Mouse (Mus musculus): ENCODE measurements around the gene Atad2b.
"Not testable (repeated sequence)": the region's sequence is repeated elsewhere in the genome, so short reads cannot be mapped to it uniquely, and the experiment has no call there.

Gene Atad2b

DNA sequence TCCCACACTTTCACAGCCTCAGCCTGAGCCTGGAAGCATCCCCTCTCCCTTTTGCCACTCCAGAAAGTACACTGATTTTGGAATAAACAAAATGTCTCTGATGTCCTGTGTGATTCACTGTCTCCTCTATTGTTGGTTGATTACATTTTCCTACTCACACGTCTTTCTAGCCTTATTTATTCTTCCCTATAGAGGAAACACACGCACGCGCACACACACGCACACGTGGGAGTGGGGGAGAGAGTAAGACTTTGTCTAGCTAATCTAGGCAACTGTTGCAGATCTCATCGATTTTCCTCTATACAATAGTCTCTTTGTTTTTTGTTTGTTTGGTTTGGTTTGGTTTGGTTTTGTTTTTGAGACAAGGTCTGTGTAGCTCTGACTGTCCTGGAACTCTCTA is 8.8 kb upstream of the Atad2b start:
- in situ Hi-C loops (cut with MboI; ENCODE audit: low sequenced_read_pairs): no loop called here

DNA sequence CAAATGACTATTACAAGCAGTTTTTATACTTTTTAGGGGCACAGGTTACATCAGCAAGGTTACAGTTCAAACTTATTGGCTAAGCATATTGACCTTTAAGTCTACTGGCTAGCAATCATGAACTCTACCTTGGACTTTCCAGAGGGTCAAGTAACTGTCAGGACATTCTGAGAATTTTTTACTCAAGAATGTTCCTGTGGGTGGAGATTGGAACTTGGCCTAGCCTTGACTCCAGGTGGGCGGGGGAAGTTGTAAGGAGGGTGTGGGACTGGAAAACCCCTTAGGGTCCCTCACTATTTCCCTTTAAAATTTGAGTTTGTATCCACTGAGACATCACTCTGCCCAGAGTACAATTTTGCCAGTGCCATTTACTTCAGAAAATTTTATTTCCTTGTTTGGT is 6.7 kb upstream of the Atad2b start:
- in situ Hi-C loops (cut with MboI; ENCODE audit: low sequenced_read_pairs): not testable (repeated sequence)

DNA sequence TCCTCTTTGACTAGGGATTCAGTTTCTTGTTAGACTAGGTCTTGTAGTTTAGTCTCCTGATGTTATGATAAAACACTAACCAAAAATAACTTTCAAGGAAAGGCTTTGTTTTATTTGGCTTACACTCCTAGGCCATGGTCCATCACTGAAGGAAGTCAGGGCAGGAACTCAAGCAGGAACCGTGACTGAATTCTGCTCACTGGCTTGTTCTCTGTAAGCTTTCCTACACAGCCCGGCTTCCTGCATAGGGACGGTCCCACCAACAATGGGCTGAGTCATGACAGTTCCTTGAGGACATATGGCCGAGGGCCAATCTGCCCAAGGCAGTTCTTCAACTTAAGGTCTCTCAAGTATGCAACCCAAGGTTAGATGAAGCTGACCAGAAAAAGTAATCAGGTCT is 5.4 kb upstream of the Atad2b start:
- in situ Hi-C loops (cut with MboI; ENCODE audit: low sequenced_read_pairs): no loop called here

DNA sequence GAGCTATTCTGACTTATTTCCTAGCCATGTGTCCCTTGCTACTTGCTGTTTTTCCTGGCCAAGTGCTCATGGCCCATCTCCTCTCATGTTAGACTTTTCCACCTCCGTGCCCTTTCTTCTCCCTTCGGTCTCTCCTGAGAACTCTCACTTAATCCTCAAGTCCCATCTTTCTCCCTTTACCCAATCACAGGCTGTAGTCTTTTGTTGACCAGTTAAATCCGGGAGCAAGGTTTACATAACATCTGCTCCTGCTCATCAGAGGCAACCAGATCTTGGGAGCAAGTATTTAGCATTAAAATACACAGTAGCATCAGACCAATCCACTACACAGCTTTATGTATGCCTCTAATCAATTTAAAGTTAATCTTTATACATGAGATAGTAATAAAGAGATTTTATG is 2.7 kb upstream of the Atad2b start:
- in situ Hi-C loops (cut with MboI; ENCODE audit: low sequenced_read_pairs): no loop called here

DNA sequence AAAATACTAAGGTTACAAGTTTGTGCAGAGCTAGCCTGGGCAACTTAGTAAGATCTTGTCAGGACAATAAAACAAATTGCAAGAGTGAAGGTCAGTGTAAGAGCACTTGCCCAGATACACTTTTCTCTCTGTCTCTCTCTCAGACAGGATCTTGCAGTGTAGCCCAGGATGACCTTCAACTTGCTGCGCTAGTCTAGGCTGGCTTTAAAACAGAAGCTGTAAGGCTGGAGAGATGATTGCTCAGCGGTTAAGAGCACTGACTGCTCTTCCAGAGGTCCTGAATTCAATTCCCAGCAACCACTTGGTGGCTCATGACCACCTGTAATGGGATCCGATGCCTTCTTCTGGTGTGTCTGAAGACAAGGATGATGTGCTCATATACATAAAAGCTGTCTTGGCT is 2.2 kb upstream of the Atad2b start:
- in situ Hi-C loops (cut with MboI; ENCODE audit: low sequenced_read_pairs): no loop called here

DNA sequence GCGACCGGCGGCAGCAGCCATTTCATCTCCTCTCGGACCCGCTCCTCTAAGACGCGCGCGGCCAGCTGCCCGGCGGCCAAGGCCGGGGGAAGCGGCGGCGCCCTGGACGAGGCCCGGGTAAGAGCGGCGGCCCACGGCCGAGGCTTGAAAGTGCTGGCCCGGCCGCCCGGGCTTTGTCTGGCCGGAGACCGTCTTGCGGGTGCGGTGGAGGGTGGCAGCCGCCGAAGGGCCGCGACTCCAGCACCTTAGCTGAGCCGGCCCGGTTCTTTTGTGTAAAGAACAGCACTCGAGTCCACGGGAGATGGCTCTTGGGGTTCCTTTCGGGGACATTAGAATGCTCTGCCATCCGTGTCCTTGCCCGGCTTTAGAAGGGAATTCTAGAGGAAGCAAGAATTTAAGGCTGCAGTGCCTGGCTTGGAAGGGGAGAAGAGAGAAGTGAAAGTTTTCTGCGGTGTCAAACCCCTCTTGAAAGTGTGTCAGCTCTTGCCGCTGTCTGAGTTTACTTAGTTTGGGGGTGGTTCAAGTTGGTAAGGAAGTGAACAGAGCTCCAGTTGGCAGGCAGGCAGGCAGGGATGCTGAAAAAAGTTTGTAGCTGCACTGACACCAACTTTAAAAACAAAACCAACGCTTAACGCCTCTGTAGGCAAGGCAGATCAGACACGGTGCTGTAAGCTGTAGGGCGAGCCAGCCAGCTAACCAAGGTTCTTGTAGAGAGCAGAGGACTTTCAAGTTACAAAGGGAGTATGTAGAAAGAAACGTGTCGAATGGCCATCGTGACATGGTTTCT is 845 bp downstream of the Atad2b start:
- in situ Hi-C loops (cut with MboI; ENCODE audit: low sequenced_read_pairs): no loop called here

DNA sequence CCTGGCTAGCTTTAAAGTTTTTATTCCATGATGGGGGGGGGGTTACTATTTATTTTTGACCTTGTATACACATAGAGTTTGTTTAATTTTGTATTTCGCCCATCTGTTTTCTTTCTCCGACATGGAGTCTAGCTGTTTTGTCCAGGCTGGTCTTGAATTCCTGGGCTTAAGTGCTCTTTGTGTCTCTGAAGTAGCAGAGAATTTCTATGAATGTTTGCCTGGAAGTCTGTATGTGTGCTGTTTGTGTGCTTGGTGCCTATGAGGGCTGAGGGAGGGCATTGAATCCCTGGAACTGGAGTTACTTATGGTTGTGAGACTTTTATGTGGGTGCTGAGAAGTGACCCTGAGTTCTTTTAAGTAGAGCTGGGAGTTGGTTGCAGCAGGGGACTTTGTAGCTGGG is 11.0 kb downstream of the Atad2b start:
- in situ Hi-C loops (cut with MboI; ENCODE audit: low sequenced_read_pairs): no loop called here

DNA sequence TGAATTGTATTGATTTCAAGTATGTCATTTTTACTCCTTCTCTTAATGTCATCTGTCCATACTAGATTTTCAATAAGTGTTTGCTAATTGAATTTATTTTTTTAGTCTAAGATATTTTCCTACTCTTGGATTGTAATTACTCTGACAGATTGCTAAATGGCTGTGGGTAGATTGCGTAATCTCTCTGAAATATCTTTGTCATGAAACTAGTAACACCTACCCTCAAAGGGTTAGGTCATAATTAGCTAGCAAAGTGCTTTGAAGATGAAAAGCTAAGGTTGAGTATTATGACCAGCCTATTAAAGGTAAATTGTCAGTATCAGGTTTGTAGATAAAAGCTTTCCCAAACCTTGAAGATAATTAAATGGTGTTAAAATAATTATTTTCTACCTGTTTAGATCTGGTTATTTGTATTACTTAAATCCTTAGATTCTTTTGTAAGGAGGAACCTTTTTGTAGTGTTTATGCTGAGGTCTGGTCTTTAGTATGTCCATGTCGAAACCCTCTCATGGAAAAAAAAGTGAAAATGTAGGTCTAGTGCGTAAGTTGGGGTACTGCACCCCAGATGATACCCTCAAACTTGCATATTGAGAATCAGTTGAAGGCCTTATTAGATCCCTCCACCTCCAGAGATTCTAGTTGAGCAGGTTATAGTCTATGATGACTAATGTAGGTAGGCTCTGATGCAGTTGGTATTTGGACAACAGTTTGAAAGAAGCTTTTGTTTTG is 13.8 kb downstream of the Atad2b start:
- in situ Hi-C loops (cut with MboI; ENCODE audit: low sequenced_read_pairs): no loop called here

DNA sequence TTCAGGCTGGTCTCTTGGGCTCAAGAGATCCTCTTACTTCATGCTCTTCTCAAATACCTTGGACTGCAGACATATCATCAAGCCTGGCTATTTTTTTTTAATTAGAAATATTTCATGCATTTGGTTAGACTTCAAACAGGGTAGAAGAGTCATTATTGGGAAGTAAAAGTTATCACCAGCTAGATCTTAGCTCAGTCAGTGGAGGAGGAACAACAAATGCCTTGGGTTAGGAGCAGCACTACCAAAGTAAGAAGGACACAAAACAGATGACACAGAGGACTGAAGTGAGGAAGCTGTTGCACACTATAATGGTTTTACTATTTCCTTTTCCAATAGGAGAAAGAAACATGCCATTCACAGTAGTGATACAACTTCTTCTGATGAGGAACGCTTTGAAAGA is 35.1 kb downstream of the Atad2b start:
- in situ Hi-C loops (cut with MboI; ENCODE audit: low sequenced_read_pairs): no loop called here

DNA sequence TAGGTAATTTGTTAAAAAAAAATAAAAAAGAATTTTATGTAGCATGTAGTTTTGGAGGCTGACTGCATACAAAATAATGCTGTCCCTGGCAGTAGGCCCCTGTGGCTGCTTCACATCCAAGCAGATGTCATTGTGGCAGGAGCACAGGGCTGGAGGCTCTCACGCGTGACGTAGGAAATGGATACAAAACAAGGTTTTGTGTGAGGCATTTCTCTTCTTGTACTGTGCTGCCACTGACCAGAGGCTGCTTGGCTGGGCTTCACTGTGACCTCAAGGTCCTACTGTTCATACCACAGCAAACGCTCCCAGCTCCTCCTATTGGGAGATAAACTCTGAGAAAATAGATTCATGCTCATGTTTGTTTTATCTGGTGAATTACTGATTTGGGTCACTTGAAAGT is 36.0 kb downstream of the Atad2b start:
- in situ Hi-C loops (cut with MboI; ENCODE audit: low sequenced_read_pairs): no loop called here

DNA sequence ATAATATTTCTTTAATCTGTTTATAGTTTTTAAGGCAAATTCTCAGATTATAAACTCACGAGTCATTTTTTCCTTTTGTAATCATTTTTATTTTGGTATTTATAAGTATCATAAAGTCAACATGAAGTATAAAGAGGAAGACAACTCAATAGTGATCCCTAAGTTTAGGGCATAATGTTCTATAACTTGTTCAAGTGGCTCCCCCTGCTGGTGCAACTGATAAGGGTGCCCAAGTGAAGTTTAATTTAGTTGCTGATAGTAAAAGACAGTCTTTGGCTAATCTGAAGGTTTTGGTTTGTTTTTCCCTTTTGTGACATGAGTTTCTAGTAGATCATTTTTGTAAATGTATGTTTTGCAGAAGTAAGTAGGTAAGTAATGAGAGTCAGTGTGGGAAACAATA is 55.8 kb downstream of the Atad2b start:
- in situ Hi-C loops (cut with MboI; ENCODE audit: low sequenced_read_pairs): no loop called here

DNA sequence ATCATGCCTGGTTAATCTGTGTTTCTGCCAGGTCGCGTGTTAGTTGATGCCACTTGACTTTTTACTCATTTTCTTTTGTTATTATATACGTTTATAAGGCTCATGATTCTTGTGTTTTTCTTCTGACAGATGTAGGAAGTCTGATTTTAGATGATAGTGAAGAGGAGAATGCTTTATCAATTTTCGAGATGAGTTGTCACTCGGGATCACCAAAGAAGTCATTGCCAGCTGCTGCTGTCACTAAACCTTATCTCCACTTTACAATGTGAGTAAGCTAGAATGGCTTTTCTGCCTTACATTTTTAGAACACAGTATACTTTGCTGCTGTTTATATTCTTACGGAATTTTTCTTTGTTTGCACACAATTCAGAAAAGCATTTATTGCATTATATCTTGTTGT is 61.2 kb downstream of the Atad2b start:
- in situ Hi-C loops (cut with MboI; ENCODE audit: low sequenced_read_pairs): no loop called here

DNA sequence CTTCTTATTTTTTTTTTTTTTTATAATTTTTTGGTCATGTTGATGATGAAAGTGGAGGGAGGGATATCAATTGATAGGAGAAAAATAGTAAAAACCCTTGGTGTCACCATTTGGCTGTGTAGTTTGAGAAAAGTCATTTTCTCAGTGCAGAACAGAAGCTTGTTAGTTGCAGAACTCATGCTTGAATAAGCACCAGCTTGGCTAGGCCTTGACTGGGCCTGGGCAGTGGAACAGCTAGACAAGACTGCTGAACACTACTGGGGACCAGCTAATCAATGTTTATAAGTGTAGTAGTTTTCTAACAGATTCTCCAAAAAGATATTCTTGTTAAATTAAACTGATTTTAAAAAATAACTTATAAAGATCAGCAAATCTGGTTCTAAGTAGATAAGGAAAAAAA is 79.8 kb downstream of the Atad2b start:
- in situ Hi-C loops (cut with MboI; ENCODE audit: low sequenced_read_pairs): no loop called here

DNA sequence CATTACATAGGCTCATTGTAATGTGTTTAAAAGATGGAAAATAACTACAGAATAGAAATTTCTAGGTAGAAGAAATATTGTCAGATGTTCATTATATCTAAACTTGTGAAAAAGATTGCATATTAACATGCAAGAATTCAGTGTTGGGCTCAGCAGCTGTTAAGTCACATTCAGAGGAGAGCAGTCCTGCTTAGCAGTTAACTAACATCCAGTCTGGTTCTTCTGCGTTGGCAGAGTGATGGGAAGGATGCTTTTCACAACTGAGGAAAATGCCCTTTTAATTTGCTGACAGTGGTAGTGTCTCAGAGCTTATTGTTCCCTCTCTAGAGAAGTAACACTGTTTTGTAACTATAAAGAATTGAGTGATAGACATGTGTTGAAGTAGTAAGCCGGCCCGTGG is 88.2 kb downstream of the Atad2b start:
- in situ Hi-C loops (cut with MboI; ENCODE audit: low sequenced_read_pairs): no loop called here

DNA sequence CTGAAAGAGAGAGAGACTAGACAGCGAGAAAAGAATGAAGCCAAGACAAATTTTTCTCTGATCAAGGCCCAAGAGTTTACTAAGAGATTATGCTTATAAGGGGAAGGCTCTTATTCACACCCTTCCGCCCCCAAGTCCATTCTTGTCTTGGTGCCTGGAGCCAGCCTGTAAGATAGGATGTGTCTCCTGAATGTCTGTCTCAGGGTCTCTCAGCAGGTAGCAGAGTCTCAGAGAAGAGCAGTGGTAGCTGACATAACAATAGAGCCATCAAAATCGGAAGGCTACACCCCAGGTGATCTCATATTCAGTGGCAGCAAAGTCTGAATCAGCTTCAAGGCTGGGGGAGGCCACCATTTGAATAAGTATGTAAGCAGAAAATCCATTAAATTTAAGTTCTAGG is 88.6 kb downstream of the Atad2b start:
- in situ Hi-C loops (cut with MboI; ENCODE audit: low sequenced_read_pairs): not testable (repeated sequence)

DNA sequence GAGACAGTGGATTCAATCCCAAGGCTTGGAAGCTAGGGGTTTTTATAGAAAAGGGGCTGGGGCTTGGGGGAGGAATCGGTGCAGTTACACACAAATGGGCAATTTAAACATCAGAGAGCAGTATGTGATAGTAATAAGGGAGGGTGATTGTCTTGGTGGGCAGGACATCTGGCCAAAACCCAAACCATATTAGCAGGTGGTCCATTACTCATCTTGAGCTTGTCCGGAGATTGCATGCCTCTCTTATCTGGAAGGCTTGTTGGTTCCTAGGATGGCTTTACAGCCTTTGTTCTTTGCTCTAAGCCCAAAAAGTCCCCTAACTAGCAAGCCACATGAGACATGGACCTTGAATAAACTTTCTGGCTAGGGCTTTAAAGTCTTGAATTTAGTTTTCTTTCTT is 91.5 kb downstream of the Atad2b start:
- in situ Hi-C loops (cut with MboI; ENCODE audit: low sequenced_read_pairs): not testable (repeated sequence)

DNA sequence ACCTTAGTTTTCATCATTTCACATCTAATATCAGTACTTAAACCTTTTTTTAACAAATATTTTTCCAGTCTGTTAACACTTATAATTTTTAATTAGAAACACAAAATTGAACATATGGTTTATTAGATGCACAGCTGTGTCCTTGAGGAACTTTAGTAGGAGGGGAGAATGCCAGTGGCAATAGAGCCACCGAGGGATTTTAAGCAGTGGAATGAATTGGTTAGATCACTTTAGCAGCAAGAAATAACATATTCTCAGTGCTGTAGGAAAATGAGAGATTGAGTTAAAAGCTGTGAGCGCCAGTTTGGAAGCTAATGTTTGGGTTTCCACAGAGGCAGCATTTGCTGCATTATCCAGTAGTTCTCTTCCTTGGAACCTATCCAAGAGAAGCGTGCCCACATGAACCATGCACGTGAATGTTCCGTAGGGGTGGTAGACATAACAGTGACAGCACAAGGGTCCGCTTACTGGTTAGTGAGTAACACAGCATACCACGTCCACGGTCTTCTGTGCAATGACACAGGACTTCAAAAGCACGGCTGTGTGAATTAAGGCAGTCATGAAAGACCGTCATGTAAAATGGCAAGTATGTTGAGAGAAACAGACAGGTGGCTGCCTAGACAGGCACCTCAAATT is 108.2 kb downstream of the Atad2b start:
- in situ Hi-C loops (cut with MboI; ENCODE audit: low sequenced_read_pairs): no loop called here

DNA sequence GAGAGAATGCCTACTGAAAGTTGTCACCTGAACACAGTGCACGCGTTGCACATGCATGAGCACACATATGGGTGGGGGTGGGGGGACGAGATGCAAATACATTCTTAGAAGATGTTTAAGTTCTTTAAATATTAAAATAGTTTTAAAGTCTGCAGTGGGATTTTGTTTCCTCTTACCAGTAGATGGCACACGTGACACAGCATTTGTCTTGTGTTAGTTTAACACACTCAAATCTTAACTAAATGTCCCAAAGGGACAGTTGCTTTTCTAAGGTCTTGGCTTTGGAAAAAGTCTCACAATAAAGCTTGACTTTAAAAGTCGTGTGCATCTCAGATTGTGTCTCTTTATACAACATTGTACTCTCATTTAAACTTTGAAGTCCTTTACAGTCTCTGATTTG is 111.9 kb downstream of the Atad2b start:
- in situ Hi-C loops (cut with MboI; ENCODE audit: low sequenced_read_pairs): no loop called here

DNA sequence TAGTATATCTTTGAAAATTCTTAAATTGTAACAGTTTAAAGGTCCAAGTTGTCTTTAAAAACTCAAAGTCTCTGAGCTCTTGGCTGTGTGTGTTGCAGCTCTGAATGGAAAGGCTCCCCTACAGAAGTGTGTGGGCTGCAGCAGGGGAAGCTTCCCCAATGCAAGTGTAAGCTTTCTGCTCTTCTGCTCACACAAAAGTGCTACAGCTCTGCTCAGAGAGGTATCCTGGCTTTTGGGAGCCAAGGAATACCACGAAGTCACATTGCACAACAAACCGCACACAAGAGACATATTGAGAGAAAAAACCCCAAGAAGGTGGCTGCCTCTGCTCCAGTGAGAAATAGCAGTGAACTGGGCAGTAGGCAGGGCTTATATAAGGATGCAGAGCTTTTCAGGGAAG is 120.9 kb downstream of the Atad2b start:
- in situ Hi-C loops (cut with MboI; ENCODE audit: low sequenced_read_pairs): no loop called here

DNA sequence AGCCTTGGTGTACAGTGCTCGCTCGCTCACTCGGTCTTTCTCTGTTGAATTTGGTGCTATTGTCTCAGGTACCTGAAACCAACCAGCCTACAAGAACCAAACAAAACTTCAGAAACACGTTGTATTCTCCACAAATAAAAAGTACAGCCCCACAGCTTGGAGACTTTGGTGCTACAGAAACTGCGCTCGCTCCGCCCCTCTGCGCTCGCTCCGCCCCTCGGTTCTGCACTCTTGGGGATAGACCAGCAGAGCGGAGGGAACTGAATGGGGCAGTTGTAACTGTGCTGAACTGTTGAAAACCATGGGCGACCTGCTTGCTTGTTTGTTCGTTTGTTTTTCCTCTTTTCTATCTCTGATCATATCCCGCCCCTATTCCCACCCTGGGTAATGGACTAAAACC is 127.0 kb downstream of the Atad2b start:
- in situ Hi-C loops (cut with MboI; ENCODE audit: low sequenced_read_pairs): no loop called here

DNA sequence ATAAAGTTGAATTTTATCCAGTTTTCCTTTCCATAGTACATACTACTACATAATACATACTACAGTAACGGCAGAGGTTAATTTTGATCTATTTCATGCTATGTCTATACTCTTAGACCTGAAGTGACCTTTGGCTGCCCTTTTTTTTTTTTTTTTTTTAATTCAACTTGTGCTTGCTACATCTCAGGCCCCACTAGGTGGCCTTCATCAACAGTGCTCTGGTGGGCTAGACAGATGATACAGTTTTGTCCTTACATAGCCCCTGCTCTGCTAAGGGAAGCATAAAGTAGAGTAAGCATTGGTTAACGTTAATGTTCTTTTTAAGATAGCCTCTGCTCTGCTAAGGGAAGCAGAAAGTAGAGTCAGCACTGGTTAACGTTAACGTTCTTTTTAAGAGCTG is 131.0 kb downstream of the Atad2b start:
- in situ Hi-C loops (cut with MboI; ENCODE audit: low sequenced_read_pairs): no loop called here

DNA sequence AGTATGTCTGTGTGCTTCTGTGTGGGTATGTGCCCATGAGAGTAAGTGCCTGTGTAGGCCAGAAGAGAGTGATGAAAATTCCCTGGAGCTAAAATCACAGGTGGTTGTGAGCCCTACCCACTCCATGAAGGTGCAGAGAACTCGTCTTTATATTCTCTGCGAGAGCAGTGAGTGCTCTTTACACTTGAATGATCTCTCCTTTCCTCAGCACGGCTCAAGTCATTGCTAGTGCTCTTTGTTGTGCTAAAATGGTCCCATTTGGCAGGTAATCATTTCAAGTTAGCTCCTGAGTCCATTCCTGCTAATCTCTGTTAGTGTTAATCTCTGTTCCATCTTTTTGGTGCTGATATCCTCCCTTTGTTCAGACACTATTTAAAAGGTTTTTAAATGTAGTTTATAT is 150.4 kb downstream of the Atad2b start:
- in situ Hi-C loops (cut with MboI; ENCODE audit: low sequenced_read_pairs): no loop called here

All from CH12F3 (cell line).